Mouse (Mus musculus): ENCODE measurements at regions not wholly inside any gene's neighbourhood (a gene's known extent, or its start where the extent isn't known, plus 50 kb on each side); places are given as distances from the start of the nearest gene placed in this dataset.

DNA sequence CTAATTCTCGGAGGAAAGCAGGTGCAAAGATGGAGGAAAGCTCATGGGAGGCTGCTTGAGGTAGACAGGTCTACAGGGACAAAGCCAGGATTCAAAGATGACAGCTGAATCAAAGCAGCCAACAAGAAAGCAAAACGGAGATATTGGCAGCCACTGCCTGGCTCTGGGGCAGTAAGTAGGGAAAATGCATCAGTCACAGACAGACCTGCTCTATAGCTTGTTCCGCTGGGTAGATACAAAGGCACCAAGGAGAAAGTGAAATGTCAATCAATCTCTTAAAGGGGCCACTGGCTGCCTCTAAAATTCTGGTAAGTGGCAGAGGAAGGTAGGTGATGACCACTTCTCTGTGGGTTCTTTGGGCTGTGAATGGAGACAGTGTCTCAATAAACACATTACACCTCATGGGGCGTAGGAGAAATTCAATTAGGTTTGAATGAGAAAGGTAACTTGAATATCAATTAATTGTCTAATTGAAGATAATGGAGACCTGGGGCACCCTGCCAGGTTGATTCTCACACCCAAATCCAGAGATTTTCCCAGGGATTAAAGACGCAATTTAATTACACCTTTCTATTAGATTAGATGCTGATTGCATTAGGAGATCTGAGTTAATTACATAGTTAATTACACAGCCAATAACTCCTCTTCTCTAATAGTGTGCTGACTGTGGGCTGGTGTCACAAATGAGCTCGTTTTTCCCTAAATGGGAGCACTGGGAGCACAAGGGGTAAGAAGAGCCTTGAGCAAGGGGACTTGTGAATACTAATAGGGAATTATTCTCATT lies 555.1 kb downstream of the Gm9195 start:
- WGBS: 51% methylated on average over 6 of the region's 6 CpGs
- Histone ChIP-seq H3K27me3 (ENCODE audit: control insufficient read depth, insufficient read depth, low read length) (no peaks in the 10 kb centered on the region), H3K27ac (replicated peaks; ENCODE audit: insufficient read depth, low read depth, low read length) (no peak overlapping the region), H3K79me2 (ENCODE audit: control insufficient read depth, insufficient read depth, low read length) (no peaks in the 10 kb centered on the region), H3K36me3 (ENCODE audit: control insufficient read depth, insufficient read depth, low read length) (no peaks in the 10 kb centered on the region), H3K4me3 (ENCODE audit: insufficient read depth, low read depth, low read length) (no peak overlapping the region), H3K9ac (ENCODE audit: low read depth, low read length) (no peak overlapping the region), H3K4me1 (ENCODE audit: control insufficient read depth, insufficient read depth, low read length) (no peaks in the 10 kb centered on the region)
- no peak for TF ChIP-seq POLR2A (IDR thresholded peaks at IDR 0.05; ENCODE audit: extremely low read depth, insufficient read depth, low read length)
- TF ChIP-seq CTCF (IDR thresholded peaks at IDR 0.05; ENCODE audit: low read depth, low read length): no peak
- DNase-seq (ENCODE audit: extremely low read depth, low read depth, low spot score): no peak

DNA sequence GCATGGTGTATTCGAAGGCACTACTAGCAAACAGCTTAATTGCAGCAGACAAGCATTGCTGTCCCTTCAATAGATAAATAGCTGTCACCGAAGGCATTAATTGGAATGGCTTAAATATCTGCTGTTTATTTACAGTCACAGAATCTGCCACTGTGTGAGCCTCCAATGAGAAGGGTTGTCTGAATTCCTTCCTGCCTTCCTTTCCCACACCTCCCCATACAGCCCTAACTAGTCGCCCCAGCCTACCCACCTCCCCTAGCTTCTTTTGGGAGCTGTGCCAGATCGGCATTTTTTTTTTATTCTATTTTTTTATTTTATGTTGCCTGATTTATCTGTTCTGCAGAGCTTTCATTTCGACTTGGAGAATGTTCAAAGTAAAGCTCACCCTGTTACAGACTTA lies 575.7 kb downstream of the Gm9195 start:
- DNase-seq (ENCODE audit: extremely low read depth, low read depth, low spot score): no peak
- Histone ChIP-seq H3K9ac (ENCODE audit: low read depth, low read length) (no peak overlapping the region), H3K4me3 (ENCODE audit: insufficient read depth, low read depth, low read length) (no peak overlapping the region), H3K36me3 (ENCODE audit: control insufficient read depth, insufficient read depth, low read length) (no peaks in the 10 kb centered on the region), H3K27me3 (ENCODE audit: control insufficient read depth, insufficient read depth, low read length) (no peaks in the 10 kb centered on the region), H3K27ac (replicated peaks; ENCODE audit: insufficient read depth, low read depth, low read length) (no peak overlapping the region), H3K4me1 (ENCODE audit: control insufficient read depth, insufficient read depth, low read length) (no peaks in the 10 kb centered on the region), H3K79me2 (ENCODE audit: control insufficient read depth, insufficient read depth, low read length) (no peaks in the 10 kb centered on the region)
- no peak for TF ChIP-seq POLR2A (IDR thresholded peaks at IDR 0.05; ENCODE audit: extremely low read depth, insufficient read depth, low read length)
- TF ChIP-seq CTCF (IDR thresholded peaks at IDR 0.05; ENCODE audit: low read depth, low read length): no peak
- 57% methylated on average over 5 of the region's 5 CpGs for WGBS

DNA sequence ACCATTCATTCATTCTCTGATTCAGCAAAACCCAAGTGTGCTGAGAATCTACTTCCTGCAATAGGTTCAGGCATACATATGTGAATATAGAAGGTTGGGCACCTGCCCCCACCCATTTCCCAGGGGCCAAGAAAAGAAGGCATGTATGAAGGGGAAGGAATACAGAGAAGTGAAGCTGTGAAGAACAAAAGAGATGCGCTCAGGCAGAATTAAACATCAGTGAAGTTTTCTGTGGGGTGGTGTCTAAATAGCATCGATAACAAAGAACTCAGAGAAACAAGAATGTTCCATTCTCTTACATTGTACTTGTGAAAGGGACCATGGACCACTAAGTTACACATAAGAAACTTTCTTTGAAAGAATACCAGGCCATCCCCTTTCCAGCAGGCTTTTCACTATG lies 580.7 kb downstream of the Gm9195 start:
- Histone ChIP-seq H3K4me1 (ENCODE audit: control insufficient read depth, insufficient read depth, low read length) (no peaks in the 10 kb centered on the region), H3K4me3 (ENCODE audit: insufficient read depth, low read depth, low read length) (no peak overlapping the region), H3K27me3 (ENCODE audit: control insufficient read depth, insufficient read depth, low read length) (no peaks in the 10 kb centered on the region), H3K79me2 (ENCODE audit: control insufficient read depth, insufficient read depth, low read length) (no peaks in the 10 kb centered on the region), H3K36me3 (ENCODE audit: control insufficient read depth, insufficient read depth, low read length) (no peaks in the 10 kb centered on the region), H3K27ac (replicated peaks; ENCODE audit: insufficient read depth, low read depth, low read length) (no peak overlapping the region), H3K9ac (ENCODE audit: low read depth, low read length) (no peak overlapping the region)
- no peak for TF ChIP-seq CTCF (IDR thresholded peaks at IDR 0.05; ENCODE audit: low read depth, low read length)
- no peak for TF ChIP-seq POLR2A (IDR thresholded peaks at IDR 0.05; ENCODE audit: extremely low read depth, insufficient read depth, low read length)
- WGBS: 87% methylated on average over 2 of the region's 2 CpGs
- DNase-seq (ENCODE audit: extremely low read depth, low read depth, low spot score): no peak

DNA sequence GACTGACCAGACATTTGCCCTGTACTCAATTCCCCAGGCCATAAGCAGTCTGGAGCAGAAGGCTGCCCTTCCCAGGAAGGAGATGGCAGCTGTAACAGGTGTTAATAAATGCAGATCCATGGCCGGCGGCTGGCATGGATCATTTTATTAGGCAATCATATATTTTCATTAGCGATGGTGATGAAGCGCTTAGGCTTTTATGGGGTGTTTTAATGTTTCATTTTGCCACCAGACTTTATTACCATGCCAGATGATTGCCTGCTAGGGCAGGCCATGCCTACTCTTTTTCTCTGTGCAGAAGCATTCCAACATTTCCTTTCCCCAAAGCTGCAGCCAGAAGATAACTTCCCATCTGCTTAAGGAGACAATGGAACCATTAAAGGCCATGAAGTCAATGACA lies 596.2 kb downstream of the Gm9195 start:
- Histone ChIP-seq H3K4me3 (ENCODE audit: insufficient read depth, low read depth, low read length) (no peak overlapping the region), H3K27ac (replicated peaks; ENCODE audit: insufficient read depth, low read depth, low read length) (no peak overlapping the region), H3K9ac (ENCODE audit: low read depth, low read length) (no peak overlapping the region), H3K36me3 (ENCODE audit: control insufficient read depth, insufficient read depth, low read length) (no peaks in the 10 kb centered on the region), H3K4me1 (ENCODE audit: control insufficient read depth, insufficient read depth, low read length) (no peaks in the 10 kb centered on the region), H3K79me2 (ENCODE audit: control insufficient read depth, insufficient read depth, low read length) (no peaks in the 10 kb centered on the region), H3K27me3 (ENCODE audit: control insufficient read depth, insufficient read depth, low read length) (no peaks in the 10 kb centered on the region)
- TF ChIP-seq POLR2A (IDR thresholded peaks at IDR 0.05; ENCODE audit: extremely low read depth, insufficient read depth, low read length) (no peak), CTCF (IDR thresholded peaks at IDR 0.05; ENCODE audit: low read depth, low read length) (no peak)
- DNase-seq (ENCODE audit: extremely low read depth, low read depth, low spot score): no peak
- WGBS: 92% methylated on average over 4 of the region's 4 CpGs

DNA sequence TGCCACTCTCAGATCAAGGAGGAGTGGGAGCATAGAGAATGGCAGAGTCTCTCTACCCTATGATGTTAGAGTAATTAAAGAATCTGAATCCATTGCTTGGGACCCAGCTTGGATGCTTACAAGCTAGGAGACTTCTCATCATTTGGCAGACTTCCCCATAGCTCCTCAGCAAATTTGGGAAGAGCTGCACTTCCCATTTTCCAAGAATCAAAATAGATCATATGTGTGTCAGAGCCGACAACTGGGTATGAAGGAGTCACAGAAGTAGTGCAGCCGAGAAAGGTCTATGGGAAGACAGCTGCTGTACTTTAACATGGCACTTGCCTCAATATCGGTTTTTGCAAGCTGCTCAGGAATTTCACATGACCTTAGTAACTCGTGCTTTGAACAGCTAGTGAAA lies 596.8 kb downstream of the Gm9195 start:
- TF ChIP-seq POLR2A (IDR thresholded peaks at IDR 0.05; ENCODE audit: extremely low read depth, insufficient read depth, low read length) (no peak), CTCF (IDR thresholded peaks at IDR 0.05; ENCODE audit: low read depth, low read length) (no peak)
- Histone ChIP-seq H3K27ac (replicated peaks; ENCODE audit: insufficient read depth, low read depth, low read length) (no peak overlapping the region), H3K36me3 (ENCODE audit: control insufficient read depth, insufficient read depth, low read length) (no peaks in the 10 kb centered on the region), H3K9ac (ENCODE audit: low read depth, low read length) (no peak overlapping the region), H3K27me3 (ENCODE audit: control insufficient read depth, insufficient read depth, low read length) (no peaks in the 10 kb centered on the region), H3K4me1 (ENCODE audit: control insufficient read depth, insufficient read depth, low read length) (no peaks in the 10 kb centered on the region), H3K79me2 (ENCODE audit: control insufficient read depth, insufficient read depth, low read length) (no peaks in the 10 kb centered on the region), H3K4me3 (ENCODE audit: insufficient read depth, low read depth, low read length) (no peak overlapping the region)
- no peak for DNase-seq (ENCODE audit: extremely low read depth, low read depth, low spot score)
- 75% methylated on average over 4 of the region's 4 CpGs for WGBS

GRCm38 (mm10) chr14:71893361-71893760 lies 598.3 kb downstream of the Gm9195 start:
- 67% methylated on average over 1 of the region's 1 CpGs for WGBS
- Histone ChIP-seq H3K4me1 (ENCODE audit: control insufficient read depth, insufficient read depth, low read length) (no peaks in the 10 kb centered on the region), H3K27me3 (ENCODE audit: control insufficient read depth, insufficient read depth, low read length) (no peaks in the 10 kb centered on the region), H3K9ac (ENCODE audit: low read depth, low read length) (no peak overlapping the region), H3K79me2 (ENCODE audit: control insufficient read depth, insufficient read depth, low read length) (no peaks in the 10 kb centered on the region), H3K27ac (replicated peaks; ENCODE audit: insufficient read depth, low read depth, low read length) (no peak overlapping the region), H3K4me3 (ENCODE audit: insufficient read depth, low read depth, low read length) (no peak overlapping the region), H3K36me3 (ENCODE audit: control insufficient read depth, insufficient read depth, low read length) (no peaks in the 10 kb centered on the region)
- DNase-seq (ENCODE audit: extremely low read depth, low read depth, low spot score): no peak
- TF ChIP-seq CTCF (IDR thresholded peaks at IDR 0.05; ENCODE audit: low read depth, low read length): no peak
- TF ChIP-seq POLR2A (IDR thresholded peaks at IDR 0.05; ENCODE audit: extremely low read depth, insufficient read depth, low read length): no peak

Data from liver, adult 2 months (tissue).